Mouse (Mus musculus): Measurements from ENCODE around the gene Unc79. TPM values are rescaled to one million over a fixed set of nuclear protein-coding genes. Genes with fewer than 3 reads are reported as not detected.
A peak's percentile ranks its signal among the peaks of the same experiment; 100 is the strongest.

The Unc79 gene
- polyA plus RNA-seq, 1 experiment from 2014 or later = 3.4 TPM

DNA sequence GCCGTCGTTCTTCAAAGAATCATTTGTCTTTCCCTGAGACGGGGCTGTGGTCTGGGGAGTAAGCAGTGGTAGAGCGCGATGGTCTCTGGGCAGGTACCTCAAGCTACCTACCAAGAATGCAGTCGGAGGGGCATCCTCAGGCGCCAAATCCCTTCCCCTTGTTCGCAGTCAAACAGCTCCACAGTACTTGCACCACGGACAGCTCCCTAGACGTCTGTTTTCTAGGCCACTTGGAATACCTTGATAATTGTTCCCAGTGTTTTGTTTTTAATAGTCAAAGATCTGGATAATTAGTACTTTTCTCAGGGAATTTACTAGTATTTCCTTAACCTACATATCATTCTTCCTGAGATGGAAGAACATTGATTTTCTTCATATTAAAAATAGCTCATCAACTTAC, 833 bp upstream of the Unc79 start:
- peaks cover 5% of the 10 kb centered on the region; the same call in 1 of the 2 replicates for H3K27me3 ChIP-seq (ENCODE audit: control insufficient read depth, insufficient read depth, low read length)
- ATAC-seq (ENCODE audit: insufficient read depth, low FRiP score, low TSS enrichment) = no peak
- H3K9me3 ChIP-seq (ENCODE audit: control insufficient read depth, low read length) = no peaks in the 10 kb centered on the region
- no peak for DNase-seq (ENCODE audit: low spot score)
- no peaks in the 10 kb centered on the region for H3K36me3 ChIP-seq (ENCODE audit: control insufficient read depth, insufficient read depth, low read length)
- H3K27ac ChIP-seq (ENCODE audit: low read depth, low read length) = no peak overlapping the region
- whole genome bisulfite sequencing = 28% methylated on average over 10 of the region's 10 CpGs
- H3K4me2 ChIP-seq (ENCODE audit: low read depth) = no peak overlapping the region
- peaks cover 4% of the 10 kb centered on the region; the same call in 1 of the 2 replicates for H3K4me1 ChIP-seq (ENCODE audit: control insufficient read depth, insufficient read depth, low read length)
- H3K4me3 ChIP-seq (ENCODE audit: low read depth, low read length) = no peak overlapping the region
- H3K9ac ChIP-seq (ENCODE audit: low read length) = no peak overlapping the region

DNA sequence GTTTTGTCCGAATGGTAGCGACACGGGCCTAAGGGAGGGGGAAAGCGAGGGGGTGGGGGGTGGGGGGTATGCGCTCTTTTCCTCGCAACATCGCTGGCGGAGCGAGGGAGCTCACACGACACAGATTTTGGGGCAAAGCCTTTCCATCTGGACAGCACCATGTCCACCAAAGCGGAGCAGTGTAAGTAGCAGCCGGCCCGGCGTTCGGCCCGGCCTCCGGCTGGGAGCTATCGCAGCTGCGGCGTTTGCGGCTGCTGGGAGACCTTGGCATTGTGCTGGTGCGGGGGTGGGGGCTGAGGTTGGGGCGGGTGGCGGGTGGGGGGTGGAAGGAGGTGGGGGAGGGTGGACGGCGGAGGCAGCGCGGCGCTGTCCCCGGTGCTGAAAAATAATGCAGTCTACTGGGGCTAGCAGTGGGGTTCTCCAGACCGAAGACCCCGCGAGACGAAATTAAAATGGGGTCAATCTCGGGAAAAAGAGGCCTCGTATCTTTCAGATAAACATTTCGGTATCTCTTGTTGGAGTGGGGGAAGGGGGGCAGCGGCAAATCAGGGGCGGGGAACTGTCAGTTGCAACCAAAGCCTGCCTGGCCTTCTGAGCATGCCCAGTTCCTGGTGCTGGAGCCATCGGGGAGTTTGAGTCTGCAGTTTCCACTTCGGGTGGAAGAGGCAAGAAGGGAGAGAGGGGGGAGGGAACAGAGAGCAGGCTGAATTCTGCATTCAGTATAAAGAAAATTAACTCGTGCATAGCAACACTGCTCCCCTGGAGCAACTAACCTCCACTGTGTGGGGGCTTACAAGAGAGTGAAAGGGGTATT, 943 bp downstream of the Unc79 start:
- peaks cover 5% of the 10 kb centered on the region; the same call in 1 of the 2 replicates for H3K27me3 ChIP-seq (ENCODE audit: control insufficient read depth, insufficient read depth, low read length)
- under 1% methylated on average over 37 of the region's 42 CpGs for WGBS
- H3K9me3 ChIP-seq (ENCODE audit: control insufficient read depth, low read length) = no peaks in the 10 kb centered on the region
- ATAC-seq (ENCODE audit: insufficient read depth, low FRiP score, low TSS enrichment) (peak; percentile 89), DNase-seq (ENCODE audit: low spot score) (peak; percentile 76)
- peak overlapping the region; percentile 42 for H3K4me3 ChIP-seq (ENCODE audit: low read depth, low read length)
- H3K4me1 ChIP-seq (ENCODE audit: control insufficient read depth, insufficient read depth, low read length) = peaks cover 4% of the 10 kb centered on the region; the same call in 1 of the 2 replicates
- H3K27ac ChIP-seq (ENCODE audit: low read depth, low read length) = peak overlapping the region; percentile 92
- no peaks in the 10 kb centered on the region for H3K36me3 ChIP-seq (ENCODE audit: control insufficient read depth, insufficient read depth, low read length)
- H3K9ac ChIP-seq (ENCODE audit: low read length) = peak overlapping the region; percentile 69
- peak overlapping the region; percentile 80 for H3K4me2 ChIP-seq (ENCODE audit: low read depth)

DNA sequence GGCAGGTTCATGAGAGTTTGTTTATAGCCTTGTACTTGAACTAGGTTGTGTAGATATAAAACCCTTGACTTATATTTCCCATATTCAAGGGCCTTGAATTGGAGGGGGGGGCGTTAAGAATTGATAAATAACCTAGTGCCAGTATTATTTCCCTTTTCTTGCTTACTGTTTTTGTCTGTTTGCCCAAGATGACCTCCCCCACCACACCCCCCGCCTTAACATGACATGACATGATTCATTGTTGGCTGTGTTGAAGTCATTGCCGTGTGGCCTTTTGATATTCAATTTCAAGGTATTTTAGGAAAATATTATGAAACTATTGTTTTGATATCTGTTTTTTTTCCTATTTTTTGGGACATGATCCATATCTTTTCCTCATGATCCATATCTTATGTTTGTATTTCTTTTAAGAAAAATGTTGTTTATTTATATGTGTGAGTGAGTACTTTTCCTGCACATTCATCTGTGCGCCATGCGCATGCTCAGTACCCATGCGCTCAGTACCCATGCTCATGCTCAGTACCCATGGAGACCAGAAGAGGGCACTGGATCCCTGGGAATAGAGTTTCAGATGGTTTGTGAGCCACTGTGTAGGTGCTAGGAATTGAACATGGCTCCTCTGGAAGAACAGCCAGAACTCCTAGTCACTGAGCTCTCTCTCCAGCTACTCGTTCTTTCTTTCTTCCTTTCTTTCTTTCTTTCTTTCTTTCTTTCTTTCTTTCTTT, 11.6 kb downstream of the Unc79 start:
- Histone ChIP-seq H3K27me3 (ENCODE audit: control insufficient read depth, insufficient read depth, low read length) (no peaks in the 10 kb centered on the region), H3K27ac (ENCODE audit: low read depth, low read length) (no peak overlapping the region), H3K4me1 (ENCODE audit: control insufficient read depth, insufficient read depth, low read length) (no peaks in the 10 kb centered on the region), H3K9ac (ENCODE audit: low read length) (no peak overlapping the region), H3K4me3 (ENCODE audit: low read depth, low read length) (no peak overlapping the region), H3K4me2 (ENCODE audit: low read depth) (no peak overlapping the region), H3K9me3 (ENCODE audit: control insufficient read depth, low read length) (no peaks in the 10 kb centered on the region), H3K36me3 (ENCODE audit: control insufficient read depth, insufficient read depth, low read length) (no peaks in the 10 kb centered on the region)
- DNase-seq (ENCODE audit: low spot score) (no peak), ATAC-seq (ENCODE audit: insufficient read depth, low FRiP score, low TSS enrichment) (no peak)
- WGBS = 87% methylated on average over 7 of the region's 7 CpGs

DNA sequence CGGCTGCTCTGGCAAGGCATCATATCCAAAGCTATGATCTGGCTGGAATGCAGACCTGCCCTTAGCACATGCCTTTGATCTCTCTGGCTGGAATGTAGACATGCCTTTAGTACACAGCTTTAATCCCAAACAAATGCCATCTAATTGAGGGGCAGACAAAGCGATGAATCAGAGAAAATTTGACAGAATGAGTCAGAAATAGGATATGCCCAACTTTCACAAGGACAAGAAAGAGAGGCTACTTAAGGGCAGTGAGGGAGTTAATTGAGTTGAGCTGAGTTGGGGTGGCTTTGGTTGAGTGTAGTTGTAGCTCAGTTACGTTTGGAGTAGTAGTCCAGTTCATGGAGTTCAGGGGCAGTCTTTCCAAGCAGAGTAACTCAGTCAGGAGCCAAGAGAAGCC, 12.4 kb downstream of the Unc79 start:
- 73% methylated on average over 3 of the region's 3 CpGs for WGBS
- ATAC-seq (ENCODE audit: insufficient read depth, low FRiP score, low TSS enrichment) = no peak

DNA sequence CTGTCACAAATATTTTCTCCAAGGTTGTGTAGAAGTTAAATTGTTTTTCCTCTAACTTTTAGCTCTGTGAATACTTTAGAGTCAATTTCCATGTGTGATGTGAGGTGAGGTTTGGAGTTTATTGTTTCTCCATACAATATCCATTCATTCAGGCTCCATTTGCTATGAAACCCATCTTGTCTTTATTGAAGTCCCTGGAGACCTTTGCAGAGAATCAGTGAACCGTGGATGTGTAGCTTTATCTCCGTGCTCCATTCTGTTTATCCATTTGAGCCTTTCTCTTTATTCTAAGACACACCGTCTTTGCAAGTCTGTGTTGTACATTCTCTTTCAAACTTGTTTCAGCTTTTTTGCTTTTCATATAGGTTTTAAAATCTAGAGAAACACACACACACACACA, 15.8 kb downstream of the Unc79 start:
- no peak overlapping the region for H3K9ac ChIP-seq (ENCODE audit: low read length)
- H3K4me1 ChIP-seq (ENCODE audit: control insufficient read depth, insufficient read depth, low read length) = no peaks in the 10 kb centered on the region
- no peaks in the 10 kb centered on the region for H3K36me3 ChIP-seq (ENCODE audit: control insufficient read depth, insufficient read depth, low read length)
- H3K4me2 ChIP-seq (ENCODE audit: low read depth) = no peak overlapping the region
- no peak overlapping the region for H3K27ac ChIP-seq (ENCODE audit: low read depth, low read length)
- WGBS = 17% methylated on average over 3 of the region's 3 CpGs
- H3K9me3 ChIP-seq (ENCODE audit: control insufficient read depth, low read length) = no peaks in the 10 kb centered on the region
- no peak for DNase-seq (ENCODE audit: low spot score)
- H3K4me3 ChIP-seq (ENCODE audit: low read depth, low read length) = no peak overlapping the region
- ATAC-seq (ENCODE audit: insufficient read depth, low FRiP score, low TSS enrichment) = no peak
- H3K27me3 ChIP-seq (ENCODE audit: control insufficient read depth, insufficient read depth, low read length) = no peaks in the 10 kb centered on the region

More for the DNA sequence above, 12.4 kb downstream of the Unc79 start:
- Histone ChIP-seq H3K9ac (ENCODE audit: low read length) (no peak overlapping the region), H3K27ac (ENCODE audit: low read depth, low read length) (no peak overlapping the region), H3K27me3 (ENCODE audit: control insufficient read depth, insufficient read depth, low read length) (no peaks in the 10 kb centered on the region), H3K36me3 (ENCODE audit: control insufficient read depth, insufficient read depth, low read length) (no peaks in the 10 kb centered on the region), H3K4me3 (ENCODE audit: low read depth, low read length) (no peak overlapping the region), H3K4me1 (ENCODE audit: control insufficient read depth, insufficient read depth, low read length) (no peaks in the 10 kb centered on the region), H3K9me3 (ENCODE audit: control insufficient read depth, low read length) (no peaks in the 10 kb centered on the region), H3K4me2 (ENCODE audit: low read depth) (no peak overlapping the region)
- DNase-seq (ENCODE audit: low spot score) = no peak

DNA sequence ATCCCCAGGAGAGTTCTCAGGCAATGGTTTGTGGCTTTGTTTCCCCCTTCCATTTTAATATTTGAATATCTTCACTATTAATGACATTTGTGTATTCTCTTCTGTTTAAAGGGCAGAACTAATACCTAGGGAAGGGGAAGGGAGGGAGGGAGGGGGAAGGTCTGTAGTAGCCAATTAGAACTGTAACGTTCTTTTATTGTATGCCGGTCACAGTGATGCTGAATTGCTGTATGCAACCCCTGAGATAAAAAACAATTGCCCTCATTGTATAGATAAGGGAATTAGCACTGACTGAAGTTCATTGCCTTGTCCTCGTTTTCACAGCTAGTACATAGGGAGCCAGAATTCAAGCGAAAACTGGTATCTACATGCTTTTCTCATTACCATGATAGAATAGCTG, 31.9 kb downstream of the Unc79 start:
- Histone ChIP-seq H3K4me1 (ENCODE audit: control insufficient read depth, insufficient read depth, low read length) (no peaks in the 10 kb centered on the region), H3K4me2 (ENCODE audit: low read depth) (no peak overlapping the region), H3K27ac (ENCODE audit: low read depth, low read length) (no peak overlapping the region), H3K9me3 (ENCODE audit: control insufficient read depth, low read length) (no peaks in the 10 kb centered on the region), H3K9ac (ENCODE audit: low read length) (no peak overlapping the region), H3K36me3 (ENCODE audit: control insufficient read depth, insufficient read depth, low read length) (no peaks in the 10 kb centered on the region), H3K4me3 (ENCODE audit: low read depth, low read length) (no peak overlapping the region), H3K27me3 (ENCODE audit: control insufficient read depth, insufficient read depth, low read length) (no peaks in the 10 kb centered on the region)
- ATAC-seq (ENCODE audit: insufficient read depth, low FRiP score, low TSS enrichment) = no peak
- DNase-seq (ENCODE audit: low spot score) = no peak
- 33% methylated on average over 4 of the region's 4 CpGs for WGBS

DNA sequence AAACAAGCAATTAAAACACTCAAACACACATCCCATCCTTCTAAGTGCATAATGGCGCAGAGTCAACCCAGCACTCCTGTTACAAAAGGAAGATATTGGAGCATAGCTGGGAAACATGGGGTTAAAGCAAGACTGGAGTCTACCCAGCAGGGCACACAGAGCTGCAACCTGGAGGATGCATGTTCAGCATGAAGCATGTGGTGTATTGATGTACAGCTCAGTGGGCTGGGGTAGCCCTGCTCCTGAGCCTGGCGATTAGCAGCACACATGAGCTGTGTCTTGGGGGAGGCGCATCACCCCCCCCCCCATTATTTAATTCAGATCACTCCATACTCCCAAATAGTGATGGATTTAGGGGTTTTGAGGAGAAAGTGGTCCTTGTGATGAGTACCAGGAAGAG, 32.9 kb downstream of the Unc79 start:
- no peak overlapping the region for H3K4me2 ChIP-seq (ENCODE audit: low read depth)
- no peak overlapping the region for H3K9ac ChIP-seq (ENCODE audit: low read length)
- H3K4me1 ChIP-seq (ENCODE audit: control insufficient read depth, insufficient read depth, low read length) = no peaks in the 10 kb centered on the region
- no peaks in the 10 kb centered on the region for H3K27me3 ChIP-seq (ENCODE audit: control insufficient read depth, insufficient read depth, low read length)
- DNase-seq (ENCODE audit: low spot score) (no peak), ATAC-seq (ENCODE audit: insufficient read depth, low FRiP score, low TSS enrichment) (no peak)
- no peaks in the 10 kb centered on the region for H3K36me3 ChIP-seq (ENCODE audit: control insufficient read depth, insufficient read depth, low read length)
- H3K4me3 ChIP-seq (ENCODE audit: low read depth, low read length) = no peak overlapping the region
- 91% methylated on average over 3 of the region's 3 CpGs for WGBS
- H3K27ac ChIP-seq (ENCODE audit: low read depth, low read length) = no peak overlapping the region
- H3K9me3 ChIP-seq (ENCODE audit: control insufficient read depth, low read length) = no peaks in the 10 kb centered on the region

DNA sequence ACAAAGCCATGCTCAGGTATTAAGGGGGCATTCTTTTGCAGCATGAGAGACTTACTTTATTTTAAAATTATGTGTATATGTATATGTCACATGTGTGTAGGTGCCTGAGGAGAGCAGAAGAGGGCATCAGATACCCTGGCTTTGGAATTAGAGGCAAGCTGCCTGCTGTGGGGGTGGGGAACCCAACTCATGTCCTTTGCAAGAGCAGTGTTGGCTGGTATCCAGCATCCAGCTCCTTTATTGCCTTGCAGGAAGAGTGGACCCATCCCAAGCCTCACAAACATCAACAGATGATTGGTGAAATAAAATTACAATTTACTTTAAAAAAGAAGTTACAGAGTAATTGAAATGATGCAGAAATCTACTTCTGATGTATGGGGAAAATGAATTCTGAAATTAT, 36.7 kb downstream of the Unc79 start:
- H3K27me3 ChIP-seq (ENCODE audit: control insufficient read depth, insufficient read depth, low read length) = no peaks in the 10 kb centered on the region
- no peak overlapping the region for H3K27ac ChIP-seq (ENCODE audit: low read depth, low read length)
- H3K4me2 ChIP-seq (ENCODE audit: low read depth) = no peak overlapping the region
- no peaks in the 10 kb centered on the region for H3K9me3 ChIP-seq (ENCODE audit: control insufficient read depth, low read length)
- H3K4me3 ChIP-seq (ENCODE audit: low read depth, low read length) = no peak overlapping the region
- no peaks in the 10 kb centered on the region for H3K4me1 ChIP-seq (ENCODE audit: control insufficient read depth, insufficient read depth, low read length)
- DNase-seq (ENCODE audit: low spot score) = no peak
- ATAC-seq (ENCODE audit: insufficient read depth, low FRiP score, low TSS enrichment) = no peak
- H3K36me3 ChIP-seq (ENCODE audit: control insufficient read depth, insufficient read depth, low read length) = no peaks in the 10 kb centered on the region
- no peak overlapping the region for H3K9ac ChIP-seq (ENCODE audit: low read length)

DNA sequence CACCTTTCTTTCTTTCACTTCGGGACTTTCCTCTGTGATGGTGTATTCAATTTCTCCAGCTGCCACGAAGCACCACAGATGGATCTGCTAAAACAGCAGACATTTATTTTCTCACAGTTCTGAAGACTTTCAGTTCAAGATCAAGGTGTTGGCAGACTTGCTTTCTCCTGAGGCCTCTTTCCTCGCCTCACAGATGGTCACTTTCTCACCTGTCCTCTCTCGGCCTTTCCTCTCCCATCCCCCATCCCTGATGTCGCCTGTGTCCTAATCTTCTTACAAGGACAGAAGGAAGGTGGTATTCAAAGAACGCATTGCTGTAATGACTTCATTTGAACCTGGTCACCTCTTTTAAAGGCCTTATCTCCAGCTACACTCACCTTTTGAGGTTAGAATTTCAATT, 39.1 kb downstream of the Unc79 start:
- Histone ChIP-seq H3K9ac (ENCODE audit: low read length) (no peak overlapping the region), H3K9me3 (ENCODE audit: control insufficient read depth, low read length) (no peaks in the 10 kb centered on the region), H3K4me2 (ENCODE audit: low read depth) (no peak overlapping the region), H3K27me3 (ENCODE audit: control insufficient read depth, insufficient read depth, low read length) (no peaks in the 10 kb centered on the region), H3K4me3 (ENCODE audit: low read depth, low read length) (no peak overlapping the region), H3K36me3 (ENCODE audit: control insufficient read depth, insufficient read depth, low read length) (no peaks in the 10 kb centered on the region), H3K4me1 (ENCODE audit: control insufficient read depth, insufficient read depth, low read length) (no peaks in the 10 kb centered on the region), H3K27ac (ENCODE audit: low read depth, low read length) (no peak overlapping the region)
- DNase-seq (ENCODE audit: low spot score) (no peak), ATAC-seq (ENCODE audit: insufficient read depth, low FRiP score, low TSS enrichment) (no peak)
- 83% methylated on average over 6 of the region's 6 CpGs for WGBS

All from neural tube, embryonic 11.5 days (tissue).